Mouse (Mus musculus) cerebellum, adult 11 months (tissue): Measurements from ENCODE around the gene Mrpl42.

Source experiments
- DNase-seq: peaks from one replicate; pipeline ENCODE4 v3.0.0; 2022

Mrpl42 gene

GRCm38 (mm10) chr10:95456103-95456502 lies 45.6 kb downstream of the Mrpl42 start:
- DNase-seq: no peak

GRCm38 (mm10) chr10:95453282-95453681 lies 48.5 kb downstream of the Mrpl42 start:
- DNase-seq: no peak

- no peak for DNase-seq
Observed at GRCm38 (mm10) chr10:95449033-95449432, 52.7 kb downstream of the Mrpl42 start.

GRCm38 (mm10) chr10:95447954-95448353 lies 53.8 kb downstream of the Mrpl42 start:
- DNase-seq: no peak

- no peak for DNase-seq
Observed at GRCm38 (mm10) chr10:95445104-95446056, 56.4 kb downstream of the Mrpl42 start.

GRCm38 (mm10) chr10:95442334-95442733 lies 59.4 kb downstream of the Mrpl42 start:
- DNase-seq: no peak

- no peak for DNase-seq
Observed at GRCm38 (mm10) chr10:95440566-95440965, 61.2 kb downstream of the Mrpl42 start.

- no peak for DNase-seq
Observed at GRCm38 (mm10) chr10:95439718-95440339, 61.9 kb downstream of the Mrpl42 start.

- DNase-seq: no peak
Observed at GRCm38 (mm10) chr10:95438941-95439340, 62.8 kb downstream of the Mrpl42 start.
